Mouse (Mus musculus) stomach, postnatal 0 days (tissue): ENCODE data around the gene Amhr2. TPM values are rescaled to one million over a fixed set of nuclear protein-coding genes. Genes with fewer than 3 reads are reported as not detected.

Experiments used
- ATAC-seq: fragments of 200-750 bp; cut with Nextera tagmentation; 2 replicates; pipeline ENCODE4 v1.8.0; 2017; ENCODE audit not compliant: low FRiP score, low TSS enrichment
- DNase-seq: peaks from one replicate; pipeline ENCODE4 v3.0.0-alpha.2; 2016; ENCODE audit warnings: low spot score
- H3K27ac ChIP-seq: fragments of 300-500 bp; sonication (generic); replicated peaks from 2 replicates; pipeline ENCODE4 v1.5.1; 2014; ENCODE audit warnings: mild to moderate bottlenecking, control low read depth
- H3K27me3 ChIP-seq: fragments of 300-500 bp; sonication (generic); 2 replicates; pipeline ENCODE4 v1.6.1; 2014; ENCODE audit warnings: low read length; ENCODE audit not compliant: control insufficient read depth, insufficient read depth
- H3K36me3 ChIP-seq: fragments of 300-500 bp; sonication (generic); 2 replicates; pipeline ENCODE4 v1.6.1; 2014; ENCODE audit warnings: low read length, mixed read lengths; ENCODE audit not compliant: control insufficient read depth, insufficient read depth
- H3K4me1 ChIP-seq: fragments of 300-500 bp; sonication (generic); replicated peaks from 2 replicates; pipeline ENCODE4 v1.6.1; 2014; ENCODE audit warnings: antibody characterized with exemption; ENCODE audit not compliant: control insufficient read depth, insufficient read depth
- H3K4me2 ChIP-seq: fragments of 300-500 bp; sonication (generic); replicated peaks from 2 replicates; pipeline ENCODE4 v1.6.1; 2014; ENCODE audit warnings: low read depth, mild to moderate bottlenecking, control low read depth, moderate library complexity
- H3K4me3 ChIP-seq: fragments of 300-500 bp; sonication (generic); 2 replicates; pipeline ENCODE4 v1.5.1; 2014; ENCODE audit warnings: low read depth, low read length, control low read depth
- H3K9ac ChIP-seq: fragments of 300-500 bp; sonication (generic); 2 replicates; pipeline ENCODE4 v1.6.1; 2014; ENCODE audit warnings: mild to moderate bottlenecking, low read length, control low read depth, mixed read lengths
- H3K9me3 ChIP-seq: fragments of 300-500 bp; sonication (generic); 2 replicates; pipeline ENCODE4 v1.6.1; 2016; ENCODE audit warnings: low read length; ENCODE audit not compliant: control insufficient read depth
- CTCF ChIP-seq: IDR thresholded peaks from 2 replicates; pipeline ENCODE4 v1.5.1; 2016; ENCODE audit warnings: antibody characterized with exemption, low read depth, mild to moderate bottlenecking, moderate library complexity
- EP300 ChIP-seq: optimal IDR thresholded peaks from 2 replicates; pipeline ENCODE3; 2016; ENCODE audit warnings: antibody characterized with exemption
- WGBS: fragments of 180-500 bp; shearing (Covaris S2); extraction: QIAGEN DNeasy Blood & Tissue Kit; methylation state at CpG from one replicate; pipeline ENCODE4 v1.1.7; 2014; 5-methylcytosine and 5-hydroxymethylcytosine counted together
- polyA plus RNA-seq: library from polyadenylated mRNA; unstranded; fragments of >200 nt; fragmentation: Nextera tagmentation; extraction: Ambion mirVana; gene quantifications from 2 replicates; pipeline ENCODE4 v1.2.1, GENCODE M21; 2015

Amhr2 gene
- polyA plus RNA-seq, 1 experiment from 2014 or later: 0.42 TPM

- Histone ChIP-seq H3K4me1 (no peaks in the 10 kb centered on the region), H3K9me3 (no peaks in the 10 kb centered on the region), H3K9ac (no peak overlapping the region), H3K4me2 (no peak overlapping the region), H3K27ac (0 out of 2 replicates have a peak overlapping the region, but pooled peaks have one; percentile 14), H3K27me3 (no peaks in the 10 kb centered on the region), H3K36me3 (no peaks in the 10 kb centered on the region), H3K4me3 (no peak overlapping the region)
- DNase-seq (no peak), ATAC-seq (no peak)
- 97% methylated on average over 3 of the region's 3 CpGs for WGBS
- no peak for TF ChIP-seq EP300
- TF ChIP-seq CTCF: no peak
Observed at GRCm38 (mm10) chr15:102402210-102402609, 43.0 kb upstream of the Amhr2 start.

- ATAC-seq (no peak), DNase-seq (no peak)
- Histone ChIP-seq H3K9ac (peak overlapping the region; percentile 75), H3K4me1 (no peaks in the 10 kb centered on the region), H3K36me3 (peaks cover 18% of the 10 kb centered on the region), H3K27me3 (no peaks in the 10 kb centered on the region), H3K27ac (peak overlapping the region; percentile 100), H3K4me3 (peak overlapping the region; percentile 45), H3K4me2 (peak overlapping the region; percentile 55), H3K9me3 (no peaks in the 10 kb centered on the region)
- 15% methylated on average over 34 of the region's 34 CpGs for WGBS
- TF ChIP-seq EP300 (no peak), CTCF (peak; percentile 73)
Observed at GRCm38 (mm10) chr15:102404608-102405488, 40.3 kb upstream of the Amhr2 start.

- TF ChIP-seq CTCF (no peak; the same call in 1 of the 2 replicates), EP300 (peak; percentile 96)
- DNase-seq (peak; percentile 99), ATAC-seq (peak; percentile 96)
- under 1% methylated on average over 37 of the region's 38 CpGs for whole genome bisulfite sequencing
- Histone ChIP-seq H3K9ac (peak within 1 kb of the TSS; percentile 93), H3K4me2 (peak within 1 kb of the TSS; percentile 55), H3K27ac (peak within 1 kb of the TSS; percentile 100), H3K4me3 (peak within 1 kb of the TSS; percentile 73), H3K27me3 (no peaks in the 10 kb centered on the region), H3K4me1 (0 out of 2 replicates have a peak, but pooled peaks cover 3% of the 10 kb centered on the region), H3K9me3 (no peaks in the 10 kb centered on the region), H3K36me3 (peaks cover 22% of the 10 kb centered on the region)
Observed at GRCm38 (mm10) chr15:102405489-102406195, 39.5 kb upstream of the Amhr2 start, which contains the start of gene Sp1. Gene Sp1 (plus strand): TSS chr15:102406143.

GRCm38 (mm10) chr15:102406196-102406911 lies 38.8 kb upstream of the Amhr2 start:
- 0 out of 2 replicates have a peak, but pooled peaks cover 3% of the 10 kb centered on the region for H3K4me1 ChIP-seq
- H3K9me3 ChIP-seq: no peaks in the 10 kb centered on the region
- TF ChIP-seq EP300: no peak
- TF ChIP-seq CTCF: no peak; the same call in 1 of the 2 replicates
- H3K4me2 ChIP-seq: peak overlapping the region; percentile 54
- H3K27me3 ChIP-seq: no peaks in the 10 kb centered on the region
- peak overlapping the region; percentile 73 for H3K4me3 ChIP-seq
- H3K36me3 ChIP-seq: peaks cover 22% of the 10 kb centered on the region
- under 1% methylated on average over 26 of the region's 69 CpGs for WGBS
- H3K27ac ChIP-seq: peak overlapping the region; percentile 100
- peak; percentile 51 for ATAC-seq
- H3K9ac ChIP-seq: peak overlapping the region; percentile 93
- peak; percentile 91 for DNase-seq

GRCm38 (mm10) chr15:102406912-102407580 lies 38.1 kb upstream of the Amhr2 start:
- peak overlapping the region; percentile 93 for H3K9ac ChIP-seq
- no peaks in the 10 kb centered on the region for H3K9me3 ChIP-seq
- no peak for ATAC-seq
- peak overlapping the region; percentile 54 for H3K4me2 ChIP-seq
- no peaks in the 10 kb centered on the region for H3K27me3 ChIP-seq
- DNase-seq: no peak
- H3K27ac ChIP-seq: peak overlapping the region; percentile 100
- peaks cover 22% of the 10 kb centered on the region for H3K36me3 ChIP-seq
- TF ChIP-seq EP300 (no peak), CTCF (no peak)
- peak overlapping the region; percentile 73 for H3K4me3 ChIP-seq
- WGBS: 14% methylated on average over 3 of the region's 3 CpGs
- H3K4me1 ChIP-seq: 0 out of 2 replicates have a peak, but pooled peaks cover 3% of the 10 kb centered on the region
